Mouse (Mus musculus) myocyte (in vitro differentiated cells): ENCODE measurements around the gene Comt.

Experiments
- E2F4 ChIP-seq: IDR thresholded peaks from one replicate; pipeline ENCODE4 v1.6.1; 2011; ENCODE audit warnings: mild to moderate bottlenecking, control low read depth, moderate library complexity; ENCODE audit not compliant: insufficient read depth
- MYOD1 ChIP-seq, 3 experiments: IDR thresholded peaks; one replicate each; pipeline ENCODE4 v1.6.1; 2011; ENCODE audit warnings: control low read depth in 2 of 3, low read depth in 2 of 3, mild to moderate bottlenecking in 2 of 3, moderate library complexity in 1 of 3; ENCODE audit not compliant: insufficient read length in 2 of 3, control insufficient read depth in 1 of 3
- MYOG ChIP-seq, 3 experiments: IDR thresholded peaks; one replicate each; pipeline ENCODE4 v1.6.1; 2011; ENCODE audit warnings: control low read depth in 2 of 3, low read depth in 2 of 3, mild to moderate bottlenecking in 2 of 3; ENCODE audit not compliant: insufficient read length in 2 of 3, control insufficient read depth in 1 of 3, insufficient read depth in 1 of 3
- POLR2A ChIP-seq: IDR thresholded peaks from one replicate; pipeline ENCODE4 v1.6.1; 2011; ENCODE audit warnings: low read depth, mild to moderate bottlenecking, control low read depth, moderate library complexity; ENCODE audit not compliant: insufficient read length
- TCF12 ChIP-seq: IDR thresholded peaks from one replicate; pipeline ENCODE4 v1.6.1; 2011; ENCODE audit warnings: mild to moderate bottlenecking, control low read depth; ENCODE audit not compliant: poor library complexity, insufficient read depth, severe bottlenecking
- USF1 ChIP-seq: IDR thresholded peaks from one replicate; pipeline ENCODE4 v1.6.1; 2011; ENCODE audit warnings: low read depth, mild to moderate bottlenecking, control low read depth, moderate library complexity

DNA sequence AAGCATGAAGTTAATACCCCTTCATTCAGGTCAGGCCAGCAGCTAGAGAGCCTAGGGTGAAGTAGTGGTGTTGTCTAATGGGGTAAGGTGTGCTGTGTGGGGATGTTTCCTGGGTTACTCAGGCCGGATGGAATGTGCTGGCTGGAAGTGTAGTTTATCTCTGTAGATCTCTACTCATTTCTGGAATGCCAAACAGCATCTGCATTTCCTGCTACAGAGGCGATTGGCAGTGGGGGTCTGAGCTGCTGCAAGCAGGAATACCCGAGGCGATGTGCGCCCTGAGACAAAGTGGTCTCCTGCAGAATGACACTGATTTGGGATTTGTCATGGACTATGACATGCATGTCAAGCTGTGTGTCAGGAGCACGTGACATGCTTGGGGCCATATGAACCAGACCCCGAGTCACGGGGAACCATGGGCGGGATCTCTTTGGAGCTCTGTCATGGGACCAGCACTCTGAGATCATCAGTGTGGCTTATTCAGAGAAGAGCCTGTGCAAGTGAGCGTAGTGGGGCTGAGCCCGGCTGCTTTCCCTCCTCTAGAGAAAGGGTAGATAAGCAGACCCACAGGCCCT is 44.8 kb upstream of the Comt start:
- TF ChIP-seq E2F4 (no peak), POLR2A (no peak), TCF12 (no peak), USF1 (no peak), MYOD1 (IDR thresholded peaks at IDR 0.05; ENCODE audit: control insufficient read depth in 1 of 3, insufficient read length in 2 of 3, low read depth in 2 of 3) (no peak), MYOG (IDR thresholded peaks at IDR 0.05; ENCODE audit: control insufficient read depth in 1 of 3, insufficient read depth in 1 of 3, insufficient read length in 2 of 3, low read depth in 2 of 3) (no peak)
